Mouse (Mus musculus) ovary, postnatal 36 days (tissue): ENCODE data around the gene Mpig6b.

Experiments used
- DNase-seq: peaks from one replicate; pipeline ENCODE4 v3.0.0; 2022; ENCODE audit warnings: low spot score, mixed read lengths

Gene Mpig6b

DNA sequence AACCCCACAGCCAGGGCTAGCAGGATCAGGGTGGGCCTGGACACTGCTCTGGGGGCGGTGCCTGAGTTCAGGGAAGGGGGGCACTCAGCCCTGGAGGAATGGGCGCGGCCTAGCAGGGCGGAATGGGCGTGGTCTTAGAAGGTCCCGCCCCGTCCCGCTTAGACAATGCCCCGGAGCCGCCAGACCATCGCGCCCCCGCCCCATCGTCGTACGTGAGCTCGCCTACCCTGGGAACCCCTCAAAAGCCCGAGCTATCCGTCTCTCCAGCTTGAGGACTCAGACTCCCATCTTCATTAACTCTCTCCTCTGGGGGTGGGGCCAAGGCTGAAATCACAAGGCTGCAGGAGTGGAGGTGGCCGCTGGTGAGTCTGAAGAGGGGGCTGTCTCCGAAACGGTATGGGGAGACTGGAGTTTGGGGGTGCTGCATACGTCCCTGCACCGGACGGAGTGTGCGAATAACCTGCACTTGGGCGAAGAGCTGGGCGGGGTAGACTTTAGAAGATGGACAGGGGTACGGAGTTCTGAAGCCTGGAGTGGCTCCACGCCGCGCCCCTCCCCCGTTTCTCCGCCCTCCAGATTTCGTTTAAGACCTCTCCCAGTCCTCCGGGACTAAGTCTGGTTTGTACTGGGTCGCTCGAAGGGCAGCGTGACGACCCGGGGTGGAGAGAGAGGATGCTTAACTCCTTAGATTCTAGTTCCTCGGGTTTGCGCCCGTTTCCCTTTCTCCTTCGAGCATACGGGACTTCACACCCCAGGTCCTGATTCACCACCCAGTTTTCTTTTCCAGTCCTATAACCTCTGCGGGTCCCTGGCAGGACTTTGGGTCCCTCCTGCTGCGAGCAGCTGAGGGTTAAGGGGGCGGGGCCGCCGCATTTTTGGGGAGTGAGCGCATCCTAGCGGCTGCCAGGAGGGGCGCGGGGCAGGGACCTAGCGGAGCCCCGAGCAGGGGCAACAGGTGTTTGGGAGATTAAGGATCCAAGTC lies 6.8 kb downstream of the Mpig6b start, which contains the start of gene Ddah2:
TSS of gene Ddah2 (plus strand) at position 125 of the 982 bp plus-strand sequence.
- DNase-seq = peak; percentile 88

DNA sequence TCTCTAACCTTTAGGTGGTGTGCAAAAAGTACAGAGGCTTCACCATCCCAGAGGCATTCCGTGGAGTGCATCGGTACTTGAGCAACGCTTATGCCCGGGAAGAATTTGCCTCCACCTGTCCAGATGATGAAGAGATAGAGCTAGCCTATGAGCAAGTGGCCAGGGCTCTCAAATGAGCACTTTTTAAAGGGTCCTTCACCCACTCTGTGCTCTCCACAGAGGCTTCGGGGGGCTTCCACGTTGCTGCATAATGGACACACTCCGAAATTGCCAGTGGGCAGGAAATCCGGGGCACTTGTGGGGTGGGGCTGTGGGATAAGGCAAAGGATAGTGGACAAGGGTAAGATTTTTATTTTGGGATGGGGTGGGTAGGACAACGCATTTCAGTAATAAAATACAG lies 7.7 kb downstream of the Mpig6b start:
- no peak for DNase-seq

DNA sequence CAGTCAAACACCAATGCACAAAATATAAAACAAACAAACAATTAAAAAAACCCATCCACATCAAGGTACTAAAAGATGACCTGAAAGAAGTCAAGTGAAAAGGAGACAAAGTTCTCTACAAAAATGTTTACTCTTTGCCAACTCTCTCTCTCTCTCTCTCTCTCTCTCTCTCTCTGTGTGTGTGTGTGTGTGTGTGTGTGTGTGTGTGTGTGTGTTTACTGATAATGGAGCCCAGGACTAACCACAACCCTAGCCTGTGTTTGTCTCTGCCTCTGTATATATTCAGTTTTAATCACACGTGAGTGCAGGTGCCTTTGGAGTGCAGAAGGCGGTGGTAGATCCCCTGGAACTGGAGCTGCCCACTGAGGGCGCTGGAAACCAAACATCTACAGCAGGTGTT lies 8.9 kb downstream of the Mpig6b start:
- DNase-seq = no peak

DNA sequence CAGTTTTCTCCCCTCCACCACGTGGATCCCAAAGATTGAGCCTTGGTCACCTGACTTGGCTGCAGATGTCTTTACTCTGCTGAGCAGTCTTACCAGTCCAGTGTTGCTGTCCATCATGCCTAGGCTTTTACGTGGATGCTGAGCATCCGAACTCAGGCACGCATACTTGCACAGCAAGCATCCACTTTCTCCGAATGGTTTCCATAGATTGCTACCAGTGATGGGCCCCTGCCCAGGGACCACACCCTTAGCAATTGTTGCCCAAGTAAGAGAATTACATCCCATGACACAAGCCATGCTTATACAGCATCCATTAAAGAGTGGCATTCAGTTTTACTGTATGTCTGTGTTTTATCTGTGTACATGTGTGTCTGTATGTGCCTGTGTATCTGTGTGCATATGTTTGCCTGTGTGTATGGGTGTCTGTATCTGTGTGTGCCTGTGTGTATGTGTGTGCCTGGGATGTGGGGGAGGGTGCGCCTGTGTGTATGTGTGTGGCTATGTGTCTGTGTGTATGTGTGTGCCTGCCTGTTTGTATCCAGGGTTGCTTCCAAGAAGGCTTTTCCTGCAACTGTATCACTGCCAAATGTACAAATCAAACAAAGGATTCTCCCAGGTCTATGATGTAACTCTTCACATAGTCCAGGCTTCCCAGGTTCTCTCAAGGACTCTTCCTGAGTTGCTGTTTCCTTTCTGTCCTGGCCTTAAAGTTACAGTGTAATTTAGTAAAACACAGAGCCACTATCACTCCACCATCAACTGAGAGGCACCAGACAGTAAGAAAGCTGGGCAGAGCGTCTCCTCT lies 10.1 kb downstream of the Mpig6b start:
- DNase-seq = no peak

DNA sequence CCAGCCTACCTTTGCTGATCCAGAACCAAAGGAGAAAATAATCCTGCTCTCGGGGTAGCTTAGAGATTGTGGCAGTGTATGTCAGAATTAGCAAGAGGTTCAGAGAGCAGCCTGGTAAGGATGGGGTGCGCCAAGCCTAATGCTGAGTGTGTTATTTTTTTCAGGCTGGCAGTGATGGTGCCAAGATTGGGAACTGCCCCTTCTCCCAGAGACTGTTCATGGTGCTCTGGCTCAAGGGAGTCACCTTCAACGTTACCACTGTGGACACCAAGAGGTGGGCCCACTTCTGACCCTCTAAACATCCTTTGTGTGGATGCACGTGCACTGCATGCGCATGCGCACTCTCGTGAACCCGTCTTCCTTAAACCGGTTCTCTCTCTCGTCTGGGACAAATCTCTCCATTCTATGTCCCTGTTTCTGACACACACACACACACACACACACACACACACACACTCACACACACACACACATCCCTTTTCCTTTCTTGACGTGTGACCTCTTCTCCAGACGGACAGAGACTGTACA lies 13.6 kb downstream of the Mpig6b start:
- no peak for DNase-seq

DNA sequence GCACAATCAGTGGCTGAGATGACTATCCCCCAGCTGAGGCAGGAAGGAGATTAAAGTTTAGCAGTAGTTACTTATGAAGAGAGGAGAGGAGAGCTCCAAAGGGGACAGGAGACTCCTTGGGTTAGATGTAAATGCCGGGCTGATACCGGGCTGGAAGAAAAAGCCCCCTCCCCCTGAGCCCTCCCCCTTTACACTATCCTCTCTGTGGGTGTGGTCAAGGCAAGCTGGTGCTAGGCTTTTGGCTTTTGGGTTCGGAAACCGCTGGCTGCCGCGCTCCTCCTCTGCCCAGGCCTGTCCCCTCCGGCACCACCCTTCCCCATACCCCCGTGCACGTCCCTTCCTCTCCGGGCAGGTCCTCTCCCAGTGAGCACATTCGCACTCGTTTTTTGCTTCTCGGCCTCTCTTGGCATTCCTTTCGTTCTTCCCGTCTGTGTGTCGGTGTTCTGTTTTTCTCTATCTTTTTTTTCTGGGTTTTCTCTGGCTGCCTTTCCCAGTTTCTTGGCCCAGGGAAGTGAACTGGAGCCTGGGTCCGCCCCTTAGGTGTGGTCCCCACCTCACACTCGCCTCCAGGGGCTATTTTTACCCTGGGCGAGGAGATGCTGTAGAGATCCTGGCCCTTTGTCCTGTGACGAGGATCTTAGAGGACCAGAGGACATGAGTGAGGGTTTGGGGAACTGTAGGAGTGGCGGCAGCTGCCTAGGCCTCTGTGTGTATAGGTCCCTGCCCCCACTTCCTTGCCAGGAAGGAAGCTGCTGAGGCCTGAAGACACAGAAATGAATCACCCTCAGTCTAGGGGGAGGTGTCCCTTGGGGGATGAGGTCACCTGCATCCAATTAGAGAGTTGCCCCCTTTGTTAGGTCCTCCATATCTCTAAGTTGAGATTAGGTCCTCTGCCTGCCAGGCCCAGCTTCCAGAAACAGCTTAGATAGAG lies 14.6 kb downstream of the Mpig6b start:
- DNase-seq = peak; percentile 57

DNA sequence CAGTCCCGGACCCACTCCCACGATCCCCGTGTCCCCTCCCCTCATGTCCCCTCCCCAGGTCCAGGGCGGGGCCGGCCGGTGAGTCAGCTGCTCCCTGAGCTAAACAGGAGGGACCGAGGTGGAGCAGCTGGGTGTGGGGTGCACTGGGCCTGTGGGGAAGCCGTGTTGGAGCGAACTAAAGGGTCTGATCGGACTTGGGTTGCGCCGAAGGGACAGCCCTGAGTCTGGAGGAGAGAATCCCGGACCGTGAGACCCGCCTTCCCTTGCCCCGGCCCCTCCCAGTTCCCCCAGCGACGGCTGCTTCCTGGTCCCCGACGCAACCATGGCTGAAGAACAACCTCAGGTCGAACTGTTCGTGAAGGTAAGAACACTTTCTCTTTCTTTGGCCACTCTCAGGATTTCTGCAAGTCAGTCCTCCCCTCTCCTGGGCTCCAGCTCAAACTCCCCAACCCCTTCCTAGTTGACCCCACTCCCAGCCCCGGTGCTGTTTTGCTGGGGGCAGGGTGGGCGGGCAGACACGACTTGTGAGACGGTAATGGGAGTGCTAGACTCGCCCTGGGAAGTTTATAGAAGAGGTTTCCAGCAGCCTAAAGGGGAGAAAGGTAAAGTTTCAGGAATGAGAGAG lies 15.7 kb downstream of the Mpig6b start:
- peak; percentile 78 for DNase-seq

DNA sequence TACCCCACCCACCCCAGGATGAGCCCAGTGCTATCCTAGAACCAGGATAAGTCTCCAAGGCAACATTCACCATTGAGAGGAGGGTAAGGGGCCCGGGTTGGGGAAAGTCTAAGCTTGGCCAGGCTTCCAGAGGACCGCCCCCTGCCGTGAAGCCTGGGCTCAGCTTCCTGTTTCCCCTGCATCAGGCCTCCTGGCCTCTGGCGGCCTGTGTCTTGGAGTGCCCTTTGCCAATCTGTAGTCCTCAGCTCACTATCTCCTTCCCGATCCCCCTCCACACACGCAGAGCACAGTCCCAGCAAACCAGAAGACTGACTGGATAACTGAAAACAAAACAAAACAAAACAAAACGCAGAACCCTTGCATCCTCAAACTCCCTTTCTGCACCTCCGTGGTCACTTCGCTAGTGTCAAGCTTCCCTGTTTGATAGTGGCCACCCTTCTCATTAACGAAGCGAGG lies 16.4 kb downstream of the Mpig6b start, which contains the start of gene Clic1:
TSS of gene Clic1 (plus strand) at position 406 of the 456 bp plus-strand sequence.
- DNase-seq = peak; percentile 45

DNA sequence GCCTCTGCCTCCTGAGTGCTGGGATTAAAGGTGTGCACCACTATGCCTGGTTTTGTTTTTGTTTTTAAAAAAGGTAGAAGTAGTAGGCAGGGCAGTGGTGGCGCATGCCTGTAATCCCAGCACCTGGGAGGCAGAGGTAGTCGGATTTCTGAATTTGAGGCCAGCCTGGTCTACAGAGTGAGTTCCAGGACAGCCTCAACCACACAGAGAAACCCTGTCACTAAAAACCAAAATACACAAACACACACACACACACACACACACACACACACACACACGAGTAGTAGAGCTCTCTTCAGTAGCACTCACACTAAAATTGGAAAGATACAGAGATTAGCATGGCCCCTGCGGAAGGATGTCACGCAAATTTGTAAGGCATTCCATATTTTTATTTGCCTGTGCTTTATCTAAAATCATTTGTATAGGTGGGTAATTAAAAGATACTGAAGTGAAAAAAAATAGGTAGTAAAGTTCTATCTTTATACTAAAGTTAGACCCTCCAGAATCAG lies 17.0 kb downstream of the Mpig6b start:
- DNase-seq = no peak

DNA sequence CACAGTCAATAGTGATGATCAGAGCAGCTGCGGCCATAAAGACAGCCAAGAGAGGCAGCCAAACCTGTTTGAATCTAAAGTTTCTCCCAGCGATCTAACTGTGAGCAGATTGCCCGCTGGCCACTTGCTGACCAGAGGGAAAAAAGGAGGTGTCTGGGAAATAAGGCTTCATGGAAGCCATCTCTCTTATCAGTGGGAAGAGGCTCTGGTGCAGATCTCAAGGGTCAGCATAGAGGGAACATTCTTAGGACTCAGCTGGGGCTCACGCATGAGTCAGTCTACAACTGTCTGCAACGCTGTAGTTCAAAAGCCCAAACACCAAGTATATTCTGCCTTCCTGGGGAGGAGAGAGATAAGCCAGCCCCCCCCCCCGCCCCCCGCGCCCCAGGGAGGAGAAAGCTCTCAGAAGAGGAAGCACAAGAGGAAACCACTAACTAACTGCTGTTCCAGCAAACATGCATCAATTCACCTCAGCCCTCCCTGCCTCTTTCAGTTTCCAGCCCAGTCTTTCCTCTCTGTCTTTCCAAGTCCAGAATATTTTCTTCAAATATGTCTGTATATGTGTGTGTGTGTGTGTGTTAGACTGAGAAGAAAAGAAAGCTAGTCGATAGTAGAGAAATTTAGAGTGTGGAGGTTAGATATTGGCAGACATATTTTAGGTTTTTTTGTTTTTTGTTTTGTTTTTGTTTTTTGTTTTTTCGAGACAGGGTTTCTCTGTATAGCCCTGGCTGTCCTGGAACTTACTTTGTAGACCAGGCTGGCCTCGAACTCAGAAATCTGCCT lies 17.6 kb downstream of the Mpig6b start:
- DNase-seq = no peak

DNA sequence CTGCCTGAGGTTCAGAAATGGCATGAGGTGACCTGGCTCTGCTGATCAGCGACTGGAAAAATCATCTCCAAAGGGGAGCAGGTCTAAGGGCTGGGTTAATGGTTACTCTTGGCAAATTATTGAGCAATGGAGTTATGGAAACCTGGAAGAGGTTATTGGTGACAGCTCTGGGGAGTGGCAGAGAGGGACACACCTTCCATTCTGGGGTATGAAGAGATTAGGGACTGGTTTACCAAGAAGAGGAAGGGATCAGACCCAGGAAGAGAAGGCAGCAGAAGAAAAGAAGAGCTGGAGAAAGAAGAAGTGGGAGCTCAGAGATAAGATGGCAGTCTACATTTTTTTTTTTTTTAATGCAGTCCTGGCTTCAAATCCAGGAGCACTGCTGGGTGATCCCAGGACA lies 18.3 kb downstream of the Mpig6b start:
- DNase-seq = no peak

DNA sequence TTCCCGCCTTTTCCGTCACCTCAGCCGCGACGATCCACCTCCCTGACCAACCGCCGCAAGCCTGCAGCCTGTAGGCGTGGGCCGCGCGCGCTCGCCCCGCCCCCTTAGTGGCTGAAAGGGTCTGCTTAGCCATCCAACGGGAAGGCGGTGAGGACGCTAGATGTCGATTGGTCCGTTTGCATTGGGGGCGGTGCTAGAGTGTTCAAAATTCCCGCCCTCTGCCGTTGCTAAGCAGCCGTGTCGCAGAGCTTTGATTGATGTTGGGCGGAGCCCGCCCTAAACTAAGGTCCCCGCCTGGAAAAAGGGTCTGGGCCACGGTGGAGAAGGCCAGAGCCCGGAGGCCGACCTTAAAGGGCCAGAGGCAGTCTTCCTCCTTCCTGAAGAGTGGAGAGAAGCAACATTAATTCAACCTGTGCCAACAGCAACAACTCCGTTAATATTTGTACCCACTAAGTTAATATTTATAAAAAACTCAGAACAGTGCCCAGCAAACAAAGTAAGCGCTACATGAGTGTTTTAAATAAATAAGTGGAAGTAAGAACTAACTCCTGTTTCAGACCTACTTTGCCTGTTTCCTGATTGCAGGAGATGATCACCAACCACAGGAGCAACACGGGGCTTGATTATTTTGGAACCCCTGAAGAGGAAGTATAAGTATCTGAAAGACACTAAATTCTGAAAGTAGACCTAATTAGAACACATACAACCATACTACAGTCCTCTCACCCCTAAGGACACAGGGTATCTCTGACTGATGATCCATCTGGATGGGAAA lies 19.1 kb downstream of the Mpig6b start, which contains the start of gene Msh5:
TSS of gene Msh5 (minus strand) at position 65 of the 775 bp plus-strand sequence.
- DNase-seq = peak; percentile 95

DNA sequence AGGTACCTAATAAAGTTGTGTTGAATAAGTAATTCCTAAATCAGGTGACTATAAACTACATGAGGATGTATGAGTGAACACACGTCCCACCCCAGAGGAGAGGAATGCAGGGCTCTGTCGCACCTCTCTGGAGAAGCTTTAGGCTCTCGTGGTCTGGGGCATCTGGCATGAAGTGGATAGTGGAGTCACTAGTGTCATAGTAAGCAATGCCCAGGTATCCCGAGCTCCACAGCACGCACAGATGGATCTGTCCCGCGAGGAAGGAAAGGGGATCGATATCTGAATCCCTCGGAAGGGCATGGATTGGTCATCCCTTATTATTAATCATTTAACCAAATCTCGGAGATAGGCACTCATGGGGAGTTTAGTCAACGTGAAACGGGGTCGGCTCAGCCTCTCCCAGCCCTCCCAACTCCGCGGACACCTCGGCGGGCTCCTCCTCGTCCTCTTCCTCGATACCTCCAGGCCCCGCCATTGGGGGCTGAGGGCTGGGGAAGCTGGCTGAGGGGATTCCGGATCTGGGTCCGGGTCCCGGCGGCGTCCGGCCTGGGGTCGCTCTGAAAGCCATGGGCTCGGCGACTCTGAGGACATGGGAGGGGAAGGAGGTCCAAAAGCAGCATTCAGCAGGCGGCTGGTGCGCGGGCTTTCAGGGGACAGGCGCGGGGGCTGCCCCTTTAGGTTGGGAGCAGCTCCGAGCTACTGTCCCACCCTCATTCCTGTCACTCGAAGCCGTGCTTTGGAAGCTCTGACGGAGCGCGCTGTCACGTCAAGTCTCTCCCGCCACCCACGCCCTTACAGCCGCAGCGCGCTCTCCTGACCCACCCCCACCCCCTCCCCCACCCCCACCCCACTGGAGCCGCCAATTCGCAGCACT lies 19.9 kb downstream of the Mpig6b start:
- DNase-seq = peak; percentile 36

DNA sequence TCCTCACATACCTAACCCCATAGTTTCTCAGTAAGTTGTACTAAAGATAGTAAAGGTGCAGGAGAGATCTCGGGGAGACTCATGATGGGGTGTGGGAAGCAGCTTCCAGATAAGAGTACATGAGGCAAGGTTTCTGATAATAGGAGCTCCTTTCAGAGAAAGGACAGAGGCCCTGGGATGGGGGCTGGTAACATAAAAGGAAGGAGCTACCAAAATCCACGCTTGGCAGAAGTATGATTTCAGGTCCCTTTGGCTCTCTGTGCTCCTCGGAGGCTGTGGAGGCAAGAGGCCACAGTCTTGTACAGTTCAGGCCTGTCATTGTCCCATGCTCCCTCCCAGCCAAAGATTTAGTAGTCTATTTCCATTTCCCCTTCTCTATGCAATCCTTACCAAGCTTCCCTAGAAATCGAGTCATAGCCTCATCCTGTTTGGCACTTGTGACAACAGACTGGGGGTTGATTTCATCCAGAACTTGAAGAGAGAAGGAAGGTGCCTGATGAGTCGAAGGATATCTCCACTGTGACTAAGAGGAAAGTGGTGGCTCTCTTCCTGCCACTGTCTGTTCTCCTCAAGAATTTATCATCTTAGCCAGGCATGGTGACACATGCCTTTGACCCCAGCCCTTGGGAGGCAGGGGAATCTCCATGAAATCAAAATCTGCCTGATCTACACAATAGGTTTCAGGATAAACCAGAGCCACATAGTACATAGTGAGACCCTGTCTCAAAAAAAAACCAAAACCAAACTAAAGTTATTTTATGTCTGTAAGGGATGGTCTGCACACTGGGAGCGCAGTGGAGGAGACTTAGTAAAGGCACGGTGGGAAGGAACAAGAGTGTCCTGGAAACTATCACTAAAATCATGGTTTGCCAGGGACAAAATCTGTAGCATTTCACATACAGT lies 20.8 kb downstream of the Mpig6b start:
- no peak for DNase-seq

DNA sequence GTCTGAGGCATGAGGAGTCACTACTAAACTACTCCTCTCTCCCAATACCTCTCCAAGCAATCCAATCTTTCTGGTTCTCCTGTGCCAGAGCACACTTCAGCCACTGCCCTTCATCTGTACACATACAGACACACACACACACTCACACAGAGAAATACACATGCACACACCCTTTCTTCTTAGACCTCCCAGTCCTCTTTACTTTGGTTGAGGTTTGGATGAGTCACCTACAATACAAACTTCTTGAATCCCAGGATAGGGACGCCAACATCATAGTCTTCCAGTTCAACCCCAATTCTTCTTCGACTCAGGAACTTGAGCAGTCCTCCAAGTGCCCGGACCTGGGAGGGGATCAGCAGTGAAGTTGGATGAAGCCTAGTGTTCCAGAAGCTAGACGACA lies 22.2 kb downstream of the Mpig6b start:
- DNase-seq = no peak

DNA sequence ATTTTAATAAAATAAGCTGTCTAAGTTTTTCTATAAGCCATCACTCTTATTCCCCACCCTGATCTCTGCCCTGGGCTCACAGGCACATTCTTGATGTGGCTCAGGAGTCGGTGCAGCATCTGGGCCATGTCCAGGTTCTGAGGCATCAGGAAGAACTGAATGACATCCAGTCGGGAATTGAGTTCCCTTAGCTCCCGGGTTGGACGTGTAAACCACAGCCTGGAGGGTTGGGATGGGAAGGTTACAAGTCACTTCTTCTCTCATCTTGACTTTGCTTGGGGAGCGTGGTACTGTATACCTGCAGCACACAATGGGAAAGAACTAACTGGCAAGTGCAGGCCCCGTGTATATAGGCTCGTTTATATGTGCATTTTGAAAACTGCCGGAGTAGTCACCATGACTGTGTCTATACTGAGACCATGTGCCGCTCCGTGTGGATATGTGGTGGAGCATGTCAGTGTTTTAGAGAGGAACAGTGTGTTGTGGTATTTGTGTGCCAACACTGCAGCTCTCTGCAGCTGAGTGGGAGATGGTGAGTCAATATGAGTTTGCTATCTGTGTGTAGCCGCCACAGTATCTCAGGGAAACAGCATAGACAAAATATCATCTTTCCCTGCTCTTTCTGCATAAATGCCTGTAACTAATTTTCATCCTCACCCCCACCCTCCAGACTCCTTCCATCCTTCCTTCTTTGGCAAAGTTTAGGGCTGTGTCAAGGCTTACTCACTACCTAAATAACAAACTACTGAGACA lies 26.7 kb downstream of the Mpig6b start:
- no peak for DNase-seq
